Mouse (Mus musculus) liver, embryonic 12.5 days (tissue): Measurements from ENCODE around the gene BC030499. TPM values are rescaled to one million over a fixed set of nuclear protein-coding genes. Genes with fewer than 3 reads are reported as not detected.

Source experiments
- ATAC-seq: fragments of 200-750 bp; cut with Nextera tagmentation; 2 replicates; pipeline ENCODE4 v1.8.0; 2017; ENCODE audit warnings: moderate number of reproducible peaks, mild to moderate bottlenecking, moderate library complexity
- H3K27ac ChIP-seq: fragments of 300-500 bp; sonication (generic); 2 replicates; pipeline ENCODE4 v1.5.1; 2016; ENCODE audit warnings: mild to moderate bottlenecking
- H3K27me3 ChIP-seq: fragments of 300-500 bp; sonication (generic); replicated peaks from 2 replicates; pipeline ENCODE4 v1.6.1; 2016; ENCODE audit warnings: mild to moderate bottlenecking, moderate library complexity
- H3K36me3 ChIP-seq: fragments of 300-500 bp; sonication (generic); 2 replicates; pipeline ENCODE4 v1.6.1; 2016; ENCODE audit warnings: mild to moderate bottlenecking, moderate library complexity
- H3K4me1 ChIP-seq: fragments of 300-500 bp; sonication (generic); 2 replicates; pipeline ENCODE4 v1.6.1; 2016
- H3K4me2 ChIP-seq: fragments of 300-500 bp; sonication (generic); 2 replicates; pipeline ENCODE4 v1.6.1; 2016; ENCODE audit warnings: mild to moderate bottlenecking, moderate library complexity
- H3K4me3 ChIP-seq: fragments of 300-500 bp; sonication (generic); 2 replicates; pipeline ENCODE4 v1.5.1; 2016; ENCODE audit warnings: mild to moderate bottlenecking, moderate library complexity
- H3K9ac ChIP-seq: fragments of 300-500 bp; sonication (generic); 2 replicates; pipeline ENCODE4 v1.6.1; 2016; ENCODE audit warnings: mild to moderate bottlenecking, moderate library complexity
- H3K9me3 ChIP-seq: fragments of 300-500 bp; sonication (generic); replicated peaks from 2 replicates; pipeline ENCODE4 v1.6.1; 2016; ENCODE audit warnings: mild to moderate bottlenecking, moderate library complexity
- WGBS: fragments of 180-500 bp; shearing (Covaris S2); methylation state at CpG from one replicate; pipeline ENCODE4 v1.1.7; 2016; ENCODE audit not compliant: insufficient replicate concordance; 5-methylcytosine and 5-hydroxymethylcytosine counted together
- polyA plus RNA-seq: library from polyadenylated mRNA; unstranded; fragments of >200 nt; fragmentation: Nextera tagmentation; extraction: Ambion mirVana; gene quantifications from 2 replicates; pipeline ENCODE4 v1.2.1, GENCODE M21; 2016

Gene BC030499
- 0.22 and 0.23 TPM in 2 replicates for polyA plus RNA-seq

- Histone ChIP-seq H3K9ac (no peak within 1 kb of the TSS), H3K36me3 (peaks cover 76% of the 10 kb centered on the region), H3K4me2 (no peak within 1 kb of the TSS), H3K27me3 (no peaks in the 10 kb centered on the region), H3K4me3 (no peak within 1 kb of the TSS), H3K4me1 (no peaks in the 10 kb centered on the region), H3K27ac (no peak within 1 kb of the TSS), H3K9me3 (no peaks in the 10 kb centered on the region)
- ATAC-seq = no peak
- WGBS = 80% methylated on average over 4 of the region's 4 CpGs
These were observed at the start of gene BC030499 for GRCm38 (mm10) chr11:78290654-78291053. BC030499 (plus strand) TSS chr11:78290841.

GRCm38 (mm10) chr11:78245261-78245626 lies 45.4 kb upstream of the BC030499 start:
- peak overlapping the region; percentile 76 for H3K4me3 ChIP-seq
- no peaks in the 10 kb centered on the region for H3K27me3 ChIP-seq
- H3K9ac ChIP-seq = peak overlapping the region; percentile 82
- ATAC-seq = peak; percentile 36
- H3K9me3 ChIP-seq = no peaks in the 10 kb centered on the region
- WGBS = under 1% methylated on average over 19 of the region's 19 CpGs
- peak overlapping the region; percentile 85 for H3K4me2 ChIP-seq
- peak overlapping the region; percentile 95 for H3K27ac ChIP-seq
- H3K4me1 ChIP-seq = peaks cover 44% of the 10 kb centered on the region
- H3K36me3 ChIP-seq = peaks cover 19% of the 10 kb centered on the region

- H3K4me3 ChIP-seq = peak within 1 kb of the TSS; percentile 76
- ATAC-seq = peak; percentile 91
- H3K27ac ChIP-seq = peak within 1 kb of the TSS; percentile 95
- H3K4me1 ChIP-seq = peaks cover 44% of the 10 kb centered on the region
- H3K36me3 ChIP-seq = peaks cover 19% of the 10 kb centered on the region
- peak within 1 kb of the TSS; percentile 82 for H3K9ac ChIP-seq
- no peaks in the 10 kb centered on the region for H3K27me3 ChIP-seq
- H3K9me3 ChIP-seq = no peaks in the 10 kb centered on the region
- H3K4me2 ChIP-seq = peak within 1 kb of the TSS; percentile 85
- WGBS = under 1% methylated on average over 50 of the region's 50 CpGs
These were observed 44.9 kb upstream of the BC030499 start, which contains the start of the genes Sdf2 and Supt6 for GRCm38 (mm10) chr11:78245627-78246317. Sdf2 (plus strand) TSS chr11:78245746. Supt6 (minus strand) TSS chr11:78245987.

GRCm38 (mm10) chr11:78246318-78247011 lies 44.2 kb upstream of the BC030499 start:
- peak overlapping the region; percentile 85 for H3K4me2 ChIP-seq
- peaks cover 23% of the 10 kb centered on the region for H3K36me3 ChIP-seq
- H3K4me3 ChIP-seq = peak overlapping the region; percentile 76
- peak overlapping the region; percentile 82 for H3K9ac ChIP-seq
- peak overlapping the region; percentile 95 for H3K27ac ChIP-seq
- no peaks in the 10 kb centered on the region for H3K9me3 ChIP-seq
- peaks cover 44% of the 10 kb centered on the region for H3K4me1 ChIP-seq
- H3K27me3 ChIP-seq = no peaks in the 10 kb centered on the region
- WGBS = 50% methylated on average over 7 of the region's 7 CpGs
- no peak for ATAC-seq

DNA sequence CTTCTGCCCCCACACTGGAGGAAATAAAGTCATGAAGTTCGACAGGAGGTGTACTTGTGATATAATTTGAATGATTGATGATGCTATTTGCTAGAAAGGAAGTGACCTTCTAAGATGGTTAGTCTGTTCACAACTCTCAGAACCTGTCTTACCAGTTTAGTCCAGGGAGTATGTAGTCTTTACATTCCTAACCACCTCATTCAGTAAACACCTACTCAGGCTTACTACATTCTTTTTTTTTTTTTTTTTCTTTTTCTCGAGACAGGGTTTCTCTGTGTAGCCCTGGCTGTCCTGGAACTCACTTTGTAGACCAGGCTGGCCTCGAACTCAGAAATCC lies 43.7 kb upstream of the BC030499 start:
- Histone ChIP-seq H3K4me3 (peak overlapping the region; percentile 76), H3K9me3 (no peaks in the 10 kb centered on the region), H3K36me3 (peaks cover 25% of the 10 kb centered on the region), H3K4me1 (peaks cover 44% of the 10 kb centered on the region), H3K27me3 (no peaks in the 10 kb centered on the region), H3K27ac (no peak overlapping the region; the same call in 1 of the 2 replicates), H3K4me2 (peak overlapping the region; percentile 85), H3K9ac (peak overlapping the region; percentile 82; the same call in 1 of the 2 replicates)
- no peak for ATAC-seq
- WGBS = 59% methylated on average over 3 of the region's 3 CpGs

DNA sequence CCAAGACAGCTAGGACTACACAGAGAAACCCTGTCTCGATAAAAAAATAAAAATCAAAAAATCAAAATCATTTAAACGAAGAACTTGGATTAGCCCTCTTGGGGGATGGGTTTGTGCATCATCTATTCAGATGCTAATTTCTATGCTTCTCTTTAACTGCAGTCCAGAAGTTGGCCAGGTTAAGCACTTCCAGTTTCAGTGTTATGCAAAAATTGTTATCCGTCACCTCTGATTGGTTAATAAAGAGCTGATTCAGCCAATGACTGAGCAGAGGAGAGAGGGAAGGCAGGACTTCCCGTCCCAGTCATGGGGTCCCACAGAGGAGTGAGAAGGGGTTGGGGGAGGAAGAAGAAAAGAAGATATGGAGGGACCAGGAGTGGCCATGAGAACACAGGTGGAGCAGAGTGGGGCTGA lies 42.9 kb upstream of the BC030499 start:
- H3K9ac ChIP-seq = peak overlapping the region; percentile 37; the same call in 1 of the 2 replicates
- H3K27ac ChIP-seq = peak overlapping the region; percentile 49
- no peaks in the 10 kb centered on the region for H3K9me3 ChIP-seq
- no peaks in the 10 kb centered on the region for H3K27me3 ChIP-seq
- peak overlapping the region; percentile 30 for H3K4me3 ChIP-seq
- H3K4me2 ChIP-seq = peak overlapping the region; percentile 85
- peaks cover 44% of the 10 kb centered on the region for H3K4me1 ChIP-seq
- WGBS = 52% methylated on average over 4 of the region's 4 CpGs
- ATAC-seq = no peak
- peaks cover 30% of the 10 kb centered on the region for H3K36me3 ChIP-seq

DNA sequence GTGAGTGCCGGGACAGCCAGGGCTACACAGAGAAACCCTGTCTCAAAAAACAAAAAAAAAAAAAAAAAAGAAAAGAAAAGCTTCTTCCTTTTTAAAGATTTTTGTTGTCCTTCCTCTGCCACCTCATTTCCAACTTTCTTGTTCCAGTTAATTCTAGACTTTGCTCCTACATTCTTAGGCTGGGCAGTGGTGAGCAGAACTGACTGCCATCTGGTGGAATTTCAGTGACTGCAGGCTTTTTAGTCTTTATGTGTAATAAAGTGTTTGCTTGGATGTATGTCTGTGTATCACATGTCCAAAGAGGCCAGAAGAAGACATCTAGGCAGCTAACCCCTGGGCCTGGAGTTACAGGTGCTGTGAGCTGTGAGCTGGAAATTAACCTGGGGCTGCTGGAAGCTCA lies 34.0 kb upstream of the BC030499 start:
- WGBS = 73% methylated on average over 1 of the region's 1 CpGs
- no peak for ATAC-seq
- H3K4me2 ChIP-seq = no peak overlapping the region
- no peak overlapping the region for H3K27ac ChIP-seq
- H3K36me3 ChIP-seq = peaks cover 34% of the 10 kb centered on the region
- no peak overlapping the region for H3K4me3 ChIP-seq
- H3K9me3 ChIP-seq = no peaks in the 10 kb centered on the region
- H3K27me3 ChIP-seq = peaks cover 4% of the 10 kb centered on the region; the same call in 1 of the 2 replicates
- H3K4me1 ChIP-seq = no peaks in the 10 kb centered on the region
- no peak overlapping the region for H3K9ac ChIP-seq

GRCm38 (mm10) chr11:78260489-78261258 lies 30.0 kb upstream of the BC030499 start:
- H3K9me3 ChIP-seq = no peaks in the 10 kb centered on the region
- no peak for ATAC-seq
- 0 out of 2 replicates have a peak overlapping the region, but pooled peaks have one; percentile 40 for H3K27ac ChIP-seq
- H3K4me2 ChIP-seq = peak overlapping the region; percentile 97
- WGBS = 75% methylated on average over 2 of the region's 2 CpGs
- peak overlapping the region; percentile 95; the same call in 1 of the 2 replicates for H3K9ac ChIP-seq
- peaks cover 18% of the 10 kb centered on the region for H3K4me1 ChIP-seq
- H3K27me3 ChIP-seq = peaks cover 4% of the 10 kb centered on the region; the same call in 1 of the 2 replicates
- peak overlapping the region; percentile 95 for H3K4me3 ChIP-seq
- peaks cover 26% of the 10 kb centered on the region for H3K36me3 ChIP-seq

DNA sequence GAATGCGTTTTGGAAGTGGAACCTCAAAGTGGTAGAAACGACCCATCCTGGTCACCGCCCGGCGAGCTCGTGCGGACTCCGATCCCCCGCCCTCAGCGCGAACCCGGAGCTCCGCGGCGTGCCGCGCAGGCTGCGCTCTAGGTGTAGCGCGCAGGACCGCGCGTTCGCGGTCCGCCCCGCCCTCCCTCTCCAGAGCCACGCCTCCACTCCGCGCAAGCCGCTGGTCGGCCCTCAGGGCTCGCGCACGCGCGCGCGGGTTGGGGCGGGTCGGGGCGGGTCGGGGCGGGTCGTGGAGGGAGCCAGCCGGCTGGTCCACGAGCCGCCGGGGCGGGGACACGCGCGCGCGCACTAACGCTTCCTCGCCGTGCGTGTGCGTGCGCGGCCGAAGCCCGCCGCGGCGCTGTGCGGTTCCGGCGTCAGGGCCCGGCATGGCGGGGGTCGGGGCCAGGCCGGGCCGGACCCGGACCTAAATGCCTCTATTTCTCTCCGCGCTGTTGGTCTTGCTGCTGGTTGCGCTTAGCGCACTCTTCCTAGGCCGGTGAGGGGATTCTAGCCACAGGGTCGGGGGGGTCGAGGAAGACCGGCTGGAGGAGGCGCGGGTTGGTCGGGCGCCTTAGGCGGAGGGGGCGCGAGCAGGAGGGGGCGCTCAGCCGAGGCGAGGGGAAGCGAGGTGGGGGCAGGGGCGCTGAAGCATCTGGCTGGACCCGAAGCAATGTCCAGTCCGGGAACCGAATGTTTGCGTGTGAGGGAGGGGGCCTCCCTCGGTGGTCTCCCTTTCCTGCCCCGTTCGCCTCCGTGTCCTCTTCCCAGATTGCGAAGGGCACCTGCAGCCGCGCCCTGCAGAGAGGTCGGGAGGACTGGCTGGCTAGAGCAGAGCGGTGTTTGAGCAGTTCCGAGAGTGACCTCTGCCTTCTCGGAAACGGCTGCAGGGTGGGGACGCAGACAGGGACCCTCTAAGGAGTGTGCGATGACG lies 29.0 kb upstream of the BC030499 start, which contains the start of gene 2610507B11Rik:
TSS of gene 2610507B11Rik (plus strand) at position 373 of the 973 bp plus-strand sequence.
- WGBS = under 1% methylated on average over 96 of the region's 115 CpGs
- peaks cover 4% of the 10 kb centered on the region; the same call in 1 of the 2 replicates for H3K27me3 ChIP-seq

GRCm38 (mm10) chr11:78262550-78262949 lies 28.1 kb upstream of the BC030499 start:
- Histone ChIP-seq H3K4me1 (peaks cover 18% of the 10 kb centered on the region), H3K9ac (peak overlapping the region; percentile 95), H3K27me3 (peaks cover 4% of the 10 kb centered on the region; the same call in 1 of the 2 replicates), H3K9me3 (no peaks in the 10 kb centered on the region), H3K36me3 (peaks cover 44% of the 10 kb centered on the region), H3K4me2 (peak overlapping the region; percentile 97), H3K4me3 (peak overlapping the region; percentile 95), H3K27ac (peak overlapping the region; percentile 52)
- no peak for ATAC-seq
- 4% methylated on average over 8 of the region's 8 CpGs for WGBS

More for the DNA sequence above, 29.0 kb upstream of the BC030499 start, which contains the start of gene 2610507B11Rik:
- Histone ChIP-seq H3K4me2 (peak within 1 kb of the TSS; percentile 97), H3K9me3 (no peaks in the 10 kb centered on the region), H3K36me3 (peaks cover 35% of the 10 kb centered on the region), H3K4me1 (peaks cover 18% of the 10 kb centered on the region), H3K9ac (peak within 1 kb of the TSS; percentile 95), H3K27ac (peak within 1 kb of the TSS; percentile 89), H3K4me3 (peak within 1 kb of the TSS; percentile 95)
- peak; percentile 98 for ATAC-seq
